Mouse (Mus musculus) liver (tissue): ENCODE results near the gene Zbtb7a.

Experiments used
- DNase-seq: peaks from one replicate; pipeline ENCODE4 v3.0.0-alpha.2; 2020; ENCODE audit warnings: mixed read lengths

Zbtb7a gene

DNA sequence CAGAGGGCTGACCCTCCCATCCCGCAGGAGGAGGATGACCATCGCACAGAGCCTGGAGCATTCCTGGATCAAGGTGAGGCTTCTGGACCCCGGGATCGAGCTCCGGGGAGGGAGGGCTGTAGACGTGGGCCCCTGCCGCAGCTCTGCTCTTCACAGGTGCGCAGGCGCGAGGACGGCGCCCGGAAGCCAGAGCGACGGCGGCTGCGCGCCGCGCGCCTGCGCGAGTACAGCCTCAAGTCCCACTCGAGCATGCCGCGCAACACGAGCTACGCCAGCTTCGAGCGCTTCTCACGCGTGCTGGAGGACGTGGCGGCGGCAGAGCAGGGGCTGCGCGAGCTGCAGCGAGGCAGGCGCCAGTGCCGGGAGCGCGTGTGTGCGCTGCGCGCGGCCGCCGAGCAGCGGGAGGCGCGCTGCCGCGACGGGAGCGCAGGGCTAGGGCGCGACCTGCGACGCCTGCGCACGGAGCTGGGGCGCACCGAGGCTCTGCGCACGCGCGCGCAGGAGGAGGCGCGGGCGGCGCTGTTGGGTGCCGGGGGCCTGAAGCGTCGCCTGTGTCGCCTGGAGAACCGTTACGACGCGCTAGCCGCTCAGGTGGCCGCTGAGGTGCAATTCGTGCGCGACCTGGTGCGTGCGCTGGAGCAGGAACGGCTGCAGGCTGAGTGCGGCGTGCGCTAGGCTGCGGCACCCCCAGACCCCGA lies 57.4 kb downstream of the Zbtb7a start:
- DNase-seq, result peak; percentile 80

- no peak for DNase-seq
These were observed 58.0 kb downstream of the Zbtb7a start for GRCm38 (mm10) chr10:81192968-81193501.

- no peak for DNase-seq
These were observed 59.2 kb downstream of the Zbtb7a start for GRCm38 (mm10) chr10:81193991-81194774.

GRCm38 (mm10) chr10:81195300-81195699 lies 60.3 kb downstream of the Zbtb7a start:
- DNase-seq, result no peak

GRCm38 (mm10) chr10:81196470-81197065 lies 61.5 kb downstream of the Zbtb7a start:
- no peak for DNase-seq

- no peak for DNase-seq
These were observed 62.3 kb downstream of the Zbtb7a start for GRCm38 (mm10) chr10:81197305-81197704.

DNA sequence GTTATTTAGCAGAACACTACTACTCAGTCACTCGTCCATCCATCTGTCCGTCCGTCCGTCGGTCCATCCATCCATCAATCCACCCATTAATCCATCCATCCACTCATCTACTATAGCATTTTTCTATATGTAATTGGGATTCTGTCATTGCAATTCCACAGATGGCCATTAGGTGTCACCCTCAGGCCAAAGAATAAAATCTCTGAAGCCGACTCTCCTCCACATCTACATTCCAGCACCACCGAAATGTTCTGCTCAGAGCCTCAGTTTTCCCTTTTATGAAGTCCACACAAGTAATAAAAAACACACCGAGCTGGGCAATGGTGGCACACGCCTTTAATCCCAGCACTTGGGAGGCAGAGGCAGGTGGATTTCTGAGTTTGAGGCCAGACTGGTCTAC lies 63.2 kb downstream of the Zbtb7a start:
- peak; percentile 63 for DNase-seq

DNA sequence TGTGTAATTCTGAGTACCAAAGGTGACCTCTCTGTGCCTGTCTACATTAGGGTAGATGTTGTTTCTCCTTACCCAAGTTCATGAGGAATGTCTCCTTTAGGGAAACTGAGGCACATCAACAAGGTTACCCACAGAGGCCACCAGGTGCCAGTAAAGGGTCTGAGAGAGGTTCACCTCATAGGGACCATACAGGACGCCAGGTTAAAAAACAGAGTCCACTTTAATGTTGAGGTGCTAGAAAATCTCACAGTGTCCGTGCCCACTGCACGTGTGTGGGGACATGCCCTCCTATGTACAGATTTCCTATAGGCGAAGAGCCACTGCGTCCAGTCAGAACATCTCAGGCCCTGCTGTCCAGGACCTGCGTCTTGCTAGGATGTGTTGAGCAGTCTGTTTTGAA lies 64.0 kb downstream of the Zbtb7a start:
- no peak for DNase-seq

DNA sequence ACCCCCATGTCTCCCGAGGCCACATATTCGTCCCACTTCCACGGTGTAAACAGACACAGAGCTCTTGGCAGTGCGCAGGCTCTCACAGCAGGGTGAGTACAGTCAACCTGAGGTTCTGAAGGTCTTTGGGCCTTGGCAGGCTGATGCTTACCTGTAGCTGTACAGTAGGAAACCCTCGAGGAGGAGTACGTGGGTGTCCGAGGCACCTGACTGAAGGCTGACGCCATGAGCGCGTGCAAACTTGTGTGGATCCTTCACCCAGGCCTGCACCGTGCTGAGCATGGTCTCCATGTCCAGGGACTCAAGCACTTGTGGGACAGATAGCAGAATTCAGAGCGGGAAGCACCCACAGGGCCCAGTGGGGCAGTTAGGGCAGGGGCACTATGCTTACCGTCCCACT lies 65.1 kb downstream of the Zbtb7a start:
- DNase-seq, result no peak

GRCm38 (mm10) chr10:81200605-81201287 lies 65.7 kb downstream of the Zbtb7a start:
- DNase-seq, result no peak

DNA sequence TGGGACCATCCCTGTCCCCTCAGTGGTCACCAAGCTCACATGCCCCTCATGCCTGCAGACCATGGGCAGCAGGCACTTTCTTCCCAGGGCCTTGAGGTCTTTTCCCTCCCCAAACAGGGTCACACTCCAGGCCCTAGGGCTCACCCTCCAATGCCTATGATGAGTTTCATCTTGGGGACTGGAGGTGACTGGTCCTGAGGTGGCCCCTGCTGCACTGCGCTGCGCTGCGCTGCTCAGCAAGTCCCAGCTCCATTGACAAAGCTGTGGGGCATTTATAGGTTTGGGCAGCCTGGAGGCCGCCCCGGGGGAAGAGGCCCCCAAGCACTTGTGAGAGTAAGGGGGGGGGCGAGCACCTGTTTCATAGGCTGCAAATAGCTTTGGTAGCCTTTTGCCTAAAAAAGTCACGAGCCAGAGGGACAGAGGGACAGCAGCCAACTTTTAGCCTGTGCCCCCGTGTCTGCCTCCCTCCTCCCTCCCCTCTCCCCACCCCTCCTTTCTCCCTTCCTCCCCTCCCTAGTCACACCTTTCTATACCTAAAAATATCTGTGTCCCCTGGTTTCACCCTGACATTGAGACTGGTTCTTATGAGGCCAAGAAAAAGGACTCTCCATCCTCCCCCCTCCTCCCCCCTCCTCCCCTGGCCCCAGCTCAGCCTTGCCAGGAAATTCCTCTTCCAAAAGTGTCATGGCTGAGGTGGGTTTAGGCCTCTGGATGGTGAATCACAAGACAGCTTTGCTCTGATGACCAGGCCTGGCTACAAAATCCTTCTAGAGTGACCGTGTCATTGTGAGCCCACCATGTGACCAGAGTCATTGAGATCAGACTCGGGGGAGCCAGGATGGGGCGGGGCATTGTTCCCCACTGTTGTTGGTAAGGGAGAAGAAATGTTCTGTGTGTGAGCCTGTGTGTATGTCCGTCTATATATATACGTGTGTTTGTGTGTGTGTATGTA lies 67.1 kb downstream of the Zbtb7a start, which contains the start of gene Nmrk2:
TSS of gene Nmrk2 (minus strand) at position 245 of the 952 bp plus-strand sequence.
- DNase-seq, result no peak
